Mouse (Mus musculus): ENCODE measurements around the gene Adh7.

- no peak for TF ChIP-seq TBP (IDR thresholded peaks at IDR 0.05; ENCODE audit: low read depth, low read length)
- TF ChIP-seq HCFC1 (IDR thresholded peaks at IDR 0.05; ENCODE audit: low read depth, low read length) = no peak
- TF ChIP-seq CTCF (IDR thresholded peaks at IDR 0.05 in 2 of 3, conservative IDR thresholded peaks at IDR 0.05 in 1 of 3; ENCODE audit: control insufficient read depth in 1 of 3, insufficient read depth in 1 of 3, low read depth in 2 of 3, low read length in 3 of 3, poor library complexity in 1 of 3, severe bottlenecking in 1 of 3) = no peak
- no peak for TF ChIP-seq POLR2A (IDR thresholded peaks at IDR 0.05; ENCODE audit: control insufficient read depth in 1 of 2, insufficient read depth in 1 of 2, low read depth in 1 of 2, low read length in 2 of 2, poor library complexity in 1 of 2)
- no peak for TF ChIP-seq ZC3H11A (IDR thresholded peaks at IDR 0.05; ENCODE audit: low read depth, low read length)
- no peak for TF ChIP-seq TCF12 (IDR thresholded peaks at IDR 0.05; ENCODE audit: low read depth, low read length)
- TF ChIP-seq EP300 (IDR thresholded peaks at IDR 0.05; ENCODE audit: low read depth in 1 of 2, low read length in 2 of 2) = no peak
- no peak for TF ChIP-seq MAX (IDR thresholded peaks at IDR 0.05; ENCODE audit: low read length)
- TF ChIP-seq USF2 (IDR thresholded peaks at IDR 0.05; ENCODE audit: borderline replicate concordance in 1 of 2, insufficient read depth in 1 of 2, low read depth in 1 of 2, low read length in 2 of 2) = no peak
- no peak for TF ChIP-seq MEF2A (IDR thresholded peaks at IDR 0.05; ENCODE audit: extremely low read depth, insufficient replicate concordance, low read depth, low read length, poor library complexity, severe bottlenecking)
These were observed 20.0 kb upstream of the Adh7 start for GRCm38 (mm10) chr3:138197556-138197955.
